Mouse (Mus musculus): ENCODE data around the gene B4galnt2.

DNA sequence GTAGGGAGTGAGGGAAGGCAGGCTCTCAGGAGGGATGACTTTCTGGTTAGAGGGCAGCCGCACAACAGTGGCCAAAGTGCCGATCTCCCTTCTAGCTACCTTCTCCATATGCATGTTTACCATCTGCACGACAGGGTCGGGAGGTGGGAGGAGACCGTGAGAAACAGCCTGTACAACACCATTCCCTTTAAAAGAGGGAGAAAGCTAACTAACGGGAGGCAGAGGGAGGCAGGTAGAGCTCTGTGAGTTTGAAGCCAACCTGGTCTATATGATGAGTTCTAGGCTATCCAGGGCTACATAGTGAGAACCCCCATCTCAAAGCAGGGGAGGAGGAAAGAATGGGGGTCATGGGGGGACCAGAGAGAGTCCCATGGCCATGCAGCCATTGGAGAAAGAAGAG, 78.9 kb downstream of the B4galnt2 start:
- TF ChIP-seq CEBPB (IDR thresholded peaks at IDR 0.05; ENCODE audit: insufficient read depth, poor library complexity, severe bottlenecking) = no peak
- no peak for TF ChIP-seq USF1 (IDR thresholded peaks at IDR 0.05; ENCODE audit: low read depth)
- no peak for TF ChIP-seq TCF12 (IDR thresholded peaks at IDR 0.05; ENCODE audit: insufficient read depth, poor library complexity, severe bottlenecking)
- no peak for TF ChIP-seq POLR2A (IDR thresholded peaks at IDR 0.05; ENCODE audit: insufficient read length, low read depth)
- no peak for TF ChIP-seq MAX (IDR thresholded peaks at IDR 0.05; ENCODE audit: low read depth)
- TF ChIP-seq E2F4 (IDR thresholded peaks at IDR 0.05; ENCODE audit: insufficient read depth) = no peak
- no peak for TF ChIP-seq MYOD1 (IDR thresholded peaks at IDR 0.05; ENCODE audit: control insufficient read depth in 1 of 3, insufficient read length in 2 of 3, low read depth in 2 of 3)
- TF ChIP-seq MYOG (IDR thresholded peaks at IDR 0.05; ENCODE audit: control insufficient read depth in 1 of 3, insufficient read depth in 1 of 3, insufficient read length in 2 of 3, low read depth in 2 of 3) = no peak
- TF ChIP-seq REST (IDR thresholded peaks at IDR 0.05; ENCODE audit: insufficient read depth, insufficient read length) = no peak
- no peak for TF ChIP-seq POLR2AphosphoS2 (IDR thresholded peaks at IDR 0.05; ENCODE audit: insufficient read length, low read depth)
- TF ChIP-seq TCF3 (IDR thresholded peaks at IDR 0.05; ENCODE audit: insufficient read length, low read depth) = no peak

All from myocyte (in vitro differentiated cells).